Mouse (Mus musculus): Measurements from ENCODE around the gene Olfr56. TPM values are rescaled to one million over a fixed set of nuclear protein-coding genes. Genes with fewer than 3 reads are reported as not detected.

Olfr56 gene
- polyA plus RNA-seq, 1 experiment, result 0.05 TPM

GRCm38 (mm10) chr11:49081356-49081755 lies 102.7 kb downstream of the Olfr56 start:
- Histone ChIP-seq H3K36me3 (ENCODE audit: control insufficient read depth, insufficient read depth) (no peaks in the 10 kb centered on the region), H3ac (ENCODE audit: control insufficient read depth, insufficient read length, low read depth) (no peak overlapping the region), H3K27me3 (ENCODE audit: control insufficient read depth, insufficient read depth, insufficient read length) (no peaks in the 10 kb centered on the region), H3K4me3 (ENCODE audit: insufficient read depth, poor library complexity, severe bottlenecking) (no peak overlapping the region), H3K79me2 (ENCODE audit: control insufficient read depth, insufficient read depth) (no peaks in the 10 kb centered on the region), H3K79me3 (ENCODE audit: low read depth) (no peaks in the 10 kb centered on the region)
- TF ChIP-seq MAX (IDR thresholded peaks at IDR 0.05) (no peak), CEBPB (IDR thresholded peaks at IDR 0.05; ENCODE audit: low read depth) (no peak), MYOG (IDR thresholded peaks at IDR 0.05; ENCODE audit: control insufficient read depth, extremely low read depth, insufficient read length) (no peak), CTCF (IDR thresholded peaks at IDR 0.05; ENCODE audit: control insufficient read depth, insufficient read depth, insufficient read length) (no peak), USF1 (IDR thresholded peaks at IDR 0.05; ENCODE audit: low read depth) (no peak), FOSL1 (IDR thresholded peaks at IDR 0.05; ENCODE audit: insufficient read depth, low read length, poor library complexity, severe bottlenecking) (no peak), MYOD1 (IDR thresholded peaks at IDR 0.05; ENCODE audit: control insufficient read depth, insufficient read length, low read depth) (no peak)

- H3ac ChIP-seq (ENCODE audit: control insufficient read depth, insufficient read length, low read depth), result no peak overlapping the region
- TF ChIP-seq USF1 (IDR thresholded peaks at IDR 0.05; ENCODE audit: low read depth) (no peak), MAX (IDR thresholded peaks at IDR 0.05) (no peak), FOSL1 (IDR thresholded peaks at IDR 0.05; ENCODE audit: insufficient read depth, low read length, poor library complexity, severe bottlenecking) (no peak), MYOD1 (IDR thresholded peaks at IDR 0.05; ENCODE audit: control insufficient read depth, insufficient read length, low read depth) (no peak), CEBPB (IDR thresholded peaks at IDR 0.05; ENCODE audit: low read depth) (no peak), MYOG (IDR thresholded peaks at IDR 0.05; ENCODE audit: control insufficient read depth, extremely low read depth, insufficient read length) (no peak), CTCF (IDR thresholded peaks at IDR 0.05; ENCODE audit: control insufficient read depth, insufficient read depth, insufficient read length) (no peak)
- no peaks in the 10 kb centered on the region for H3K27me3 ChIP-seq (ENCODE audit: control insufficient read depth, insufficient read depth, insufficient read length)
- no peaks in the 10 kb centered on the region for H3K79me3 ChIP-seq (ENCODE audit: low read depth)
- H3K36me3 ChIP-seq (ENCODE audit: control insufficient read depth, insufficient read depth), result no peaks in the 10 kb centered on the region
- no peaks in the 10 kb centered on the region for H3K79me2 ChIP-seq (ENCODE audit: control insufficient read depth, insufficient read depth)
- H3K4me3 ChIP-seq (ENCODE audit: insufficient read depth, poor library complexity, severe bottlenecking), result no peak overlapping the region
These were observed 103.2 kb downstream of the Olfr56 start for GRCm38 (mm10) chr11:49081886-49082285.

- no peaks in the 10 kb centered on the region for H3K79me2 ChIP-seq (ENCODE audit: control insufficient read depth, insufficient read depth)
- H3K27me3 ChIP-seq (ENCODE audit: control insufficient read depth, insufficient read depth, insufficient read length), result no peaks in the 10 kb centered on the region
- no peaks in the 10 kb centered on the region for H3K79me3 ChIP-seq (ENCODE audit: low read depth)
- no peak overlapping the region for H3ac ChIP-seq (ENCODE audit: control insufficient read depth, insufficient read length, low read depth)
- H3K4me3 ChIP-seq (ENCODE audit: insufficient read depth, poor library complexity, severe bottlenecking), result no peak overlapping the region
- TF ChIP-seq FOSL1 (IDR thresholded peaks at IDR 0.05; ENCODE audit: insufficient read depth, low read length, poor library complexity, severe bottlenecking) (no peak), MYOD1 (IDR thresholded peaks at IDR 0.05; ENCODE audit: control insufficient read depth, insufficient read length, low read depth) (no peak), USF1 (IDR thresholded peaks at IDR 0.05; ENCODE audit: low read depth) (no peak), MAX (IDR thresholded peaks at IDR 0.05) (no peak), CTCF (IDR thresholded peaks at IDR 0.05; ENCODE audit: control insufficient read depth, insufficient read depth, insufficient read length) (no peak), CEBPB (IDR thresholded peaks at IDR 0.05; ENCODE audit: low read depth) (no peak), MYOG (IDR thresholded peaks at IDR 0.05; ENCODE audit: control insufficient read depth, extremely low read depth, insufficient read length) (no peak)
- no peaks in the 10 kb centered on the region for H3K36me3 ChIP-seq (ENCODE audit: control insufficient read depth, insufficient read depth)
These were observed 104.5 kb downstream of the Olfr56 start for GRCm38 (mm10) chr11:49083146-49083545.

- Histone ChIP-seq H3K36me3 (ENCODE audit: control insufficient read depth, insufficient read depth) (no peaks in the 10 kb centered on the region), H3K79me3 (ENCODE audit: low read depth) (no peaks in the 10 kb centered on the region), H3K4me3 (ENCODE audit: insufficient read depth, poor library complexity, severe bottlenecking) (no peak overlapping the region), H3K79me2 (ENCODE audit: control insufficient read depth, insufficient read depth) (no peaks in the 10 kb centered on the region), H3K27me3 (ENCODE audit: control insufficient read depth, insufficient read depth, insufficient read length) (no peaks in the 10 kb centered on the region), H3ac (ENCODE audit: control insufficient read depth, insufficient read length, low read depth) (no peak overlapping the region)
- TF ChIP-seq FOSL1 (IDR thresholded peaks at IDR 0.05; ENCODE audit: insufficient read depth, low read length, poor library complexity, severe bottlenecking) (no peak), USF1 (IDR thresholded peaks at IDR 0.05; ENCODE audit: low read depth) (no peak), CEBPB (IDR thresholded peaks at IDR 0.05; ENCODE audit: low read depth) (no peak), MYOG (IDR thresholded peaks at IDR 0.05; ENCODE audit: control insufficient read depth, extremely low read depth, insufficient read length) (no peak), MAX (IDR thresholded peaks at IDR 0.05) (no peak), MYOD1 (IDR thresholded peaks at IDR 0.05; ENCODE audit: control insufficient read depth, insufficient read length, low read depth) (no peak), CTCF (IDR thresholded peaks at IDR 0.05; ENCODE audit: control insufficient read depth, insufficient read depth, insufficient read length) (no peak)
These were observed 105.1 kb downstream of the Olfr56 start for GRCm38 (mm10) chr11:49083808-49084207.

GRCm38 (mm10) chr11:49084385-49084784 lies 105.7 kb downstream of the Olfr56 start:
- H3ac ChIP-seq (ENCODE audit: control insufficient read depth, insufficient read length, low read depth), result no peak overlapping the region
- no peak for TF ChIP-seq USF1 (IDR thresholded peaks at IDR 0.05; ENCODE audit: low read depth)
- TF ChIP-seq CTCF (IDR thresholded peaks at IDR 0.05; ENCODE audit: control insufficient read depth, insufficient read depth, insufficient read length), result no peak
- no peaks in the 10 kb centered on the region for H3K27me3 ChIP-seq (ENCODE audit: control insufficient read depth, insufficient read depth, insufficient read length)
- H3K79me3 ChIP-seq (ENCODE audit: low read depth), result no peaks in the 10 kb centered on the region
- H3K79me2 ChIP-seq (ENCODE audit: control insufficient read depth, insufficient read depth), result no peaks in the 10 kb centered on the region
- H3K4me3 ChIP-seq (ENCODE audit: insufficient read depth, poor library complexity, severe bottlenecking), result no peak overlapping the region
- H3K36me3 ChIP-seq (ENCODE audit: control insufficient read depth, insufficient read depth), result no peaks in the 10 kb centered on the region

- Histone ChIP-seq H3K27me3 (ENCODE audit: control insufficient read depth, insufficient read depth, insufficient read length) (no peaks in the 10 kb centered on the region), H3K36me3 (ENCODE audit: control insufficient read depth, insufficient read depth) (no peaks in the 10 kb centered on the region), H3ac (ENCODE audit: control insufficient read depth, insufficient read length, low read depth) (no peak overlapping the region), H3K4me3 (ENCODE audit: insufficient read depth, poor library complexity, severe bottlenecking) (no peak overlapping the region), H3K79me3 (ENCODE audit: low read depth) (no peaks in the 10 kb centered on the region), H3K79me2 (ENCODE audit: control insufficient read depth, insufficient read depth) (no peaks in the 10 kb centered on the region)
- no peak for TF ChIP-seq CTCF (IDR thresholded peaks at IDR 0.05; ENCODE audit: control insufficient read depth, insufficient read depth, insufficient read length)
- no peak for TF ChIP-seq MYOG (IDR thresholded peaks at IDR 0.05; ENCODE audit: control insufficient read depth, extremely low read depth, insufficient read length)
- no peak for TF ChIP-seq USF1 (IDR thresholded peaks at IDR 0.05; ENCODE audit: low read depth)
- TF ChIP-seq MAX (IDR thresholded peaks at IDR 0.05), result no peak
- no peak for TF ChIP-seq MYOD1 (IDR thresholded peaks at IDR 0.05; ENCODE audit: control insufficient read depth, insufficient read length, low read depth)
- no peak for TF ChIP-seq CEBPB (IDR thresholded peaks at IDR 0.05; ENCODE audit: low read depth)
- TF ChIP-seq FOSL1 (IDR thresholded peaks at IDR 0.05; ENCODE audit: insufficient read depth, low read length, poor library complexity, severe bottlenecking), result no peak
These were observed 106.2 kb downstream of the Olfr56 start for GRCm38 (mm10) chr11:49084875-49085274.

Measured in C2C12 (cell line).